ENCODE assay signal across 8 mouse cellular contexts in the genomic region with DNA sequence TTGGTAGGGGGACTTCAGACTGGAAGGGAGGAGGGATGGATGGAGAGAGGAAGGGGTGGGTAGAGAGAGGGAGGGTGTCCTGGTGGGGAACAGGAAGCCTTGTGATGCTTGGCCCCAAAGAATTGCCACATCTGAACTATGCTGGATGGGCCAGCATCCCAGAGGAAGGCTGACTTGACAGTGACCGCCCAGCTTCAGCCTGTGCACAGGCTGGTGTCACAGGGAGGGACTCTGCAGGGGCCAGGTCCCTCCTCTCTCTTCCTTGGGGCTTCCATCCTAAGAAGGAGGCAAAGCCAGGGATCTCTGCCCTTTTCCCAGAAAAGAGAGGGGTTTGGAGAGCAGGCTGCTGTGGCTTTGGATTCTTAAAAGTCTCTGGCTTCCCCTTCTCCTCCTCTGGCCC. TPM values are rescaled to one million over a fixed set of nuclear protein-coding genes. Genes with fewer than 3 reads are reported as not detected.
DNase-seq lines count a peak whose midpoint lies in the region; ATAC-seq lines count a peak whose summit lies in the region.

No protein-coding gene starts in this region.

- peak overlapping the region; percentile 29; the same call in 1 of the 2 replicates for H3K4me2 ChIP-seq in intestine, embryonic 15.5 days (replicated peaks)
- H3K4me2 ChIP-seq in stomach, embryonic 15.5 days: no peak overlapping the region; the same call in 1 of the 2 replicates

- H3K9ac ChIP-seq in intestine, embryonic 15.5 days: no peak overlapping the region
- H3K9ac ChIP-seq in stomach, embryonic 15.5 days: no peak overlapping the region

- H3K9me3 ChIP-seq in intestine, embryonic 15.5 days: no peaks in the 10 kb centered on the region
- H3K9me3 ChIP-seq in stomach, embryonic 15.5 days: no peaks in the 10 kb centered on the region

- intact Hi-C loops in gastrocnemius, postnatal 14 days (cut with DNase I; ENCODE audit: low total_unique reads): no loop called here
- intact Hi-C loops in gastrocnemius, postnatal 36 days (cut with DNase I): no loop called here
- intact Hi-C loops in left cerebral cortex, postnatal 14 days (cut with DNase I): no loop called here

- peaks cover 41% of the 10 kb centered on the region for H3K4me1 ChIP-seq in intestine, embryonic 15.5 days (replicated peaks)
- peaks cover 39% of the 10 kb centered on the region for H3K4me1 ChIP-seq in stomach, embryonic 15.5 days

- no peaks in the 10 kb centered on the region for H3K36me3 ChIP-seq in intestine, embryonic 15.5 days
- no peaks in the 10 kb centered on the region for H3K36me3 ChIP-seq in stomach, embryonic 15.5 days

- H3K4me3 ChIP-seq in intestine, embryonic 15.5 days (replicated peaks): no peak overlapping the region
- H3K4me3 ChIP-seq in stomach, embryonic 15.5 days (replicated peaks): no peak overlapping the region

- 47% methylated on average over 1 of the region's 1 CpGs for WGBS in intestine, embryonic 15.5 days
- 61% methylated on average over 1 of the region's 1 CpGs for WGBS in stomach, embryonic 15.5 days

- H3K27ac ChIP-seq in intestine, embryonic 15.5 days: peak overlapping the region; percentile 77
- peak overlapping the region; percentile 83 for H3K27ac ChIP-seq in stomach, embryonic 15.5 days

- DNase-seq in gastrocnemius, postnatal 14 days: peak; percentile 48
- DNase-seq in gastrocnemius, postnatal 36 days: no peak
- DNase-seq in ovary, postnatal 36 days (ENCODE audit: low spot score): peak; percentile 3
- DNase-seq in ovary, postnatal 10 days (ENCODE audit: low spot score): no peak
- DNase-seq in left cerebral cortex, postnatal 14 days (ENCODE audit: low spot score in 2 of 2): no peak
- DNase-seq in cerebellum, postnatal 10 days: no peak

- H3K27me3 ChIP-seq in intestine, embryonic 15.5 days (replicated peaks): no peaks in the 10 kb centered on the region
- H3K27me3 ChIP-seq in stomach, embryonic 15.5 days (replicated peaks): no peaks in the 10 kb centered on the region

- no peak for ATAC-seq in intestine, embryonic 15.5 days
- no peak for ATAC-seq in stomach, embryonic 15.5 days (ENCODE audit: insufficient read depth, low FRiP score, low read depth)

RNA-seq across cellular contexts. Expression of gene Timp2, which starts 7.0 kb away (rescaled TPM):
- 100 to 1,000 TPM; 119 to 133 TPM for total RNA-seq in gastrocnemius, postnatal 14 days (2021)
- total RNA-seq in gastrocnemius, postnatal 36 days (2021): 10 to 100 TPM; 73.9 to 92.0 TPM
- polyA plus RNA-seq in intestine, embryonic 15.5 days (2015; fragmentation: Nextera tagmentation; extraction: Ambion mirVana): 58.8 and 60.2 TPM in 2 replicates
- polyA plus RNA-seq in stomach, embryonic 15.5 days (2015; fragmentation: Nextera tagmentation; extraction: Ambion mirVana): 78.8 and 83.0 TPM in 2 replicates
- total RNA-seq in left cerebral cortex, postnatal 14 days (2021): 100 to 1,000 TPM; 287 to 330 TPM

RNA-seq across cellular contexts. Expression of gene Cep295nl, which starts 20.2 kb away (rescaled TPM):
- 1 to 10 TPM; 1.3 TPM for total RNA-seq in gastrocnemius, postnatal 14 days (2021)
- 1 to 10 TPM; 1.2 to 1.3 TPM for total RNA-seq in gastrocnemius, postnatal 36 days (2021)
- polyA plus RNA-seq in intestine, embryonic 15.5 days (2015; fragmentation: Nextera tagmentation; extraction: Ambion mirVana): 0.23 and 0.24 TPM in 2 replicates
- 0.36 and 0.42 TPM in 2 replicates for polyA plus RNA-seq in stomach, embryonic 15.5 days (2015; fragmentation: Nextera tagmentation; extraction: Ambion mirVana)
- 1 to 10 TPM; 1.2 to 1.3 TPM for total RNA-seq in left cerebral cortex, postnatal 14 days (2021)

RNA-seq across cellular contexts. Expression of gene Lgals3bp, which starts 39.4 kb away (rescaled TPM):
- total RNA-seq in gastrocnemius, postnatal 14 days (2021): 10 to 100 TPM; 11.0 to 11.9 TPM
- total RNA-seq in gastrocnemius, postnatal 36 days (2021): 10 to 100 TPM; 13.0 to 19.2 TPM
- polyA plus RNA-seq in intestine, embryonic 15.5 days (2015; fragmentation: Nextera tagmentation; extraction: Ambion mirVana): 153 and 171 TPM in 2 replicates
- 67.4 and 81.5 TPM in 2 replicates for polyA plus RNA-seq in stomach, embryonic 15.5 days (2015; fragmentation: Nextera tagmentation; extraction: Ambion mirVana)
- total RNA-seq in left cerebral cortex, postnatal 14 days (2021): 10 to 100 TPM; 12.3 to 14.1 TPM

RNA-seq across cellular contexts. Expression of gene Cant1, which starts 56.4 kb away (rescaled TPM):
- total RNA-seq in gastrocnemius, postnatal 14 days (2021): 10 to 100 TPM; 11.0 to 11.7 TPM
- total RNA-seq in gastrocnemius, postnatal 36 days (2021): 1 to 10 TPM; 9.4 to 9.7 TPM
- polyA plus RNA-seq in intestine, embryonic 15.5 days (2015; fragmentation: Nextera tagmentation; extraction: Ambion mirVana): 39.7 and 44.3 TPM in 2 replicates
- polyA plus RNA-seq in stomach, embryonic 15.5 days (2015; fragmentation: Nextera tagmentation; extraction: Ambion mirVana): 30.7 and 32.1 TPM in 2 replicates
- 10 to 100 TPM; 38.2 to 40.0 TPM for total RNA-seq in left cerebral cortex, postnatal 14 days (2021)

Comparison
In these comparisons a context has a peak if more than half of its experiments do, and no peak if none do; other contexts are left out.
1. DNase-seq: peak in gastrocnemius, postnatal 14 days (single experiment) and ovary, postnatal 36 days (single experiment); none in gastrocnemius, postnatal 36 days (0 of 2), ovary, postnatal 10 days (single experiment), left cerebral cortex, postnatal 14 days (0 of 2) and cerebellum, postnatal 10 days (0 of 2).